ENCODE assay signal across 15 mouse cellular contexts in the genomic region with DNA sequence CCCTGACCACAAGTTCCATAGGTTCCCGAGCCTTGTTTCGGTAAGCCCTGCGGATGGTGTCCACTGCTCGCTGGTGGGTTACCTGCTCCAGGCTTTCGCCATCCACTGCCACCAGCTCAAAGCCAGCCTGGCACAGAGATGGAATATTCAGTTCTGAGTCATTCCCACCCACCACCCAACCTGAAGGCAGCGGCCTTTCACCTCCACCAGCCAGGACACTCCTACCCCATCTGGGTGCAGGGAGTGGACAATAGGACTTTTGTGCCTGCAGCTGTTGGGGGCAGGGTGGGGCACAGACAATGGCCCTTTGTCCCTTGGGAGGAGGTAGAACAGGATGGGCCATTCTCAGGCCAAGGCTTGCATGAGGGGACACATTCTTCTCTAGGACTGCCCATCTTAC. TPM values are rescaled to one million over a fixed set of nuclear protein-coding genes. Genes with fewer than 3 reads are reported as not detected.
DNase-seq lines count a peak whose midpoint lies in the region; ATAC-seq and TF ChIP-seq lines count a peak whose summit lies in the region.
"Had no signal": no experiment of that assay in that cellular context is flagged by ENCODE, and none has a peak within 500 bp of the region (broad histone marks: within the 10 kb centered on the region; RNA-seq: fewer than 3 reads in every experiment).

No protein-coding gene starts in this region.

- H3K9ac ChIP-seq in intestine, postnatal 0 days (ENCODE audit: low read depth, low read length), result no peak overlapping the region
- H3K9ac ChIP-seq in intestine, embryonic 15.5 days, result no peak overlapping the region
- no peak overlapping the region for H3K9ac ChIP-seq in hindbrain, embryonic 16.5 days (ENCODE audit: low read depth, low read length)
- H3K9ac ChIP-seq: embryonic facial prominence, embryonic 12.5 days had no signal

- no peak for TF ChIP-seq CTCF in intestine, postnatal 0 days (IDR thresholded peaks at IDR 0.05; ENCODE audit: low read depth)
- no peak for TF ChIP-seq CTCF in E14TG2a.4 (conservative IDR thresholded peaks at IDR 0.05; ENCODE audit: low read length)

- 0 out of 2 replicates have a peak overlapping the region, but pooled peaks have one; percentile 35 for H3K27ac ChIP-seq in intestine, postnatal 0 days (ENCODE audit: low read depth, low read length)
- H3K27ac ChIP-seq in intestine, embryonic 15.5 days, result no peak overlapping the region
- no peak overlapping the region for H3K27ac ChIP-seq in hindbrain, embryonic 16.5 days (ENCODE audit: low read depth, low read length)
- H3K27ac ChIP-seq: embryonic facial prominence, embryonic 12.5 days had no signal

- no peaks in the 10 kb centered on the region; the same call in 1 of the 2 replicates for H3K4me1 ChIP-seq in intestine, postnatal 0 days (replicated peaks; ENCODE audit: control insufficient read depth, insufficient read depth, low read length)
- peaks cover 41% of the 10 kb centered on the region for H3K4me1 ChIP-seq in intestine, embryonic 15.5 days (replicated peaks)
- peaks cover 84% of the 10 kb centered on the region for H3K4me1 ChIP-seq in E14TG2a.4 (replicated peaks; ENCODE audit: low read depth, low read length)
- no peaks in the 10 kb centered on the region; the same call in 1 of the 2 replicates for H3K4me1 ChIP-seq in hindbrain, embryonic 16.5 days (ENCODE audit: control insufficient read depth, insufficient read depth, low read depth, low read length)

- no peaks in the 10 kb centered on the region for H3K27me3 ChIP-seq in intestine, postnatal 0 days (replicated peaks; ENCODE audit: control insufficient read depth, insufficient read depth, low read length)
- H3K27me3 ChIP-seq in intestine, embryonic 15.5 days (replicated peaks), result no peaks in the 10 kb centered on the region
- H3K27me3 ChIP-seq in E14TG2a.4 (ENCODE audit: insufficient read depth, low read length) (peaks cover 58% of the 10 kb centered on the region), myocyte (ENCODE audit: control insufficient read depth, insufficient read depth, insufficient read length) (no peaks in the 10 kb centered on the region)
- H3K27me3 ChIP-seq in hindbrain, embryonic 16.5 days (replicated peaks; ENCODE audit: control insufficient read depth, insufficient read depth, low read length), result no peaks in the 10 kb centered on the region
- H3K27me3 ChIP-seq: embryonic facial prominence, embryonic 12.5 days had no signal

- peak; percentile 46 for DNase-seq in embryo, embryonic 10 days (ENCODE audit: low spot score)
- no peak for DNase-seq in embryo, embryonic 10.5 days (ENCODE audit: low spot score)
- DNase-seq in lung, postnatal 14 days, result no peak
- DNase-seq: adrenal gland, adult 8-10 months; kidney, postnatal 10 days; lung, postnatal 10 days; thymus, postnatal 25 days had no signal

- no peaks in the 10 kb centered on the region for H3K79me2 ChIP-seq in myocyte (ENCODE audit: control insufficient read depth, insufficient read depth)

- H3K4me2 ChIP-seq in intestine, postnatal 0 days (replicated peaks; ENCODE audit: low read depth), result no peak overlapping the region
- no peak overlapping the region for H3K4me2 ChIP-seq in intestine, embryonic 15.5 days (replicated peaks)
- no peak overlapping the region for H3K4me2 ChIP-seq in myocyte (ENCODE audit: low read depth)
- no peak overlapping the region for H3K4me2 ChIP-seq in hindbrain, embryonic 16.5 days (ENCODE audit: low read length)
- H3K4me2 ChIP-seq: embryonic facial prominence, embryonic 12.5 days; liver, embryonic 11.5 days had no signal

- H3K9me3 ChIP-seq in intestine, postnatal 0 days (ENCODE audit: control insufficient read depth), result no peaks in the 10 kb centered on the region
- H3K9me3 ChIP-seq in intestine, embryonic 15.5 days, result no peaks in the 10 kb centered on the region
- H3K9me3 ChIP-seq in E14TG2a.4 (ENCODE audit: low read length), result no peaks in the 10 kb centered on the region
- no peaks in the 10 kb centered on the region for H3K9me3 ChIP-seq in hindbrain, embryonic 16.5 days (ENCODE audit: control insufficient read depth, low read length)
- H3K9me3 ChIP-seq: embryonic facial prominence, embryonic 12.5 days had no signal

- no peak for TF ChIP-seq POLR2A in myocyte (IDR thresholded peaks at IDR 0.05; ENCODE audit: insufficient read length, low read depth)

- ATAC-seq in intestine, postnatal 0 days, result peak; percentile 49
- ATAC-seq in intestine, embryonic 15.5 days, result no peak
- ATAC-seq in hindbrain, embryonic 16.5 days, result no peak
- ATAC-seq: forebrain, embryonic 16.5 days had no signal

- no peak overlapping the region for H3K4me3 ChIP-seq in intestine, postnatal 0 days (ENCODE audit: low read depth, low read length)
- H3K4me3 ChIP-seq in intestine, embryonic 15.5 days (replicated peaks), result no peak overlapping the region
- H3K4me3 ChIP-seq in E14TG2a.4 (replicated peaks; ENCODE audit: low read length) (peak overlapping the region; percentile 67), myocyte (no peak overlapping the region)
- H3K4me3 ChIP-seq in hindbrain, embryonic 16.5 days (ENCODE audit: low read length), result no peak overlapping the region
- H3K4me3 ChIP-seq: embryonic facial prominence, embryonic 12.5 days had no signal

- WGBS in intestine, postnatal 0 days, result 74% methylated on average over 6 of the region's 6 CpGs
- 88% methylated on average over 6 of the region's 6 CpGs for WGBS in intestine, embryonic 15.5 days
- WGBS in hindbrain, embryonic 16.5 days, result 78% methylated on average over 6 of the region's 6 CpGs

- H3ac ChIP-seq in myocyte (ENCODE audit: control insufficient read depth, insufficient read length), result no peak overlapping the region

- H3K36me3 ChIP-seq in intestine, postnatal 0 days (ENCODE audit: control insufficient read depth, insufficient read depth), result peaks cover 51% of the 10 kb centered on the region
- peaks cover 27% of the 10 kb centered on the region for H3K36me3 ChIP-seq in intestine, embryonic 15.5 days
- H3K36me3 ChIP-seq in E14TG2a.4 (ENCODE audit: insufficient read depth, low read length) (peaks cover 31% of the 10 kb centered on the region), myocyte (ENCODE audit: control insufficient read depth, insufficient read depth) (peaks cover 5% of the 10 kb centered on the region)
- peaks cover 21% of the 10 kb centered on the region; the same call in 1 of the 2 replicates for H3K36me3 ChIP-seq in hindbrain, embryonic 16.5 days (ENCODE audit: control insufficient read depth, insufficient read depth, low read length)

TF ChIP-seq in myocyte, 11 proteins besides CTCF, POLR2A, EP300 and RAD21:
- no peak for TF ChIP-seq TCF12 (IDR thresholded peaks at IDR 0.05; ENCODE audit: insufficient read depth, poor library complexity, severe bottlenecking)
- TF ChIP-seq POLR2AphosphoS2 (IDR thresholded peaks at IDR 0.05; ENCODE audit: insufficient read length, low read depth), result peak; percentile 59

RNA-seq across cellular contexts. Expression of a gene that starts 13.6 kb away (rescaled TPM):
- polyA plus RNA-seq in intestine, postnatal 0 days (2015; fragmentation: Nextera tagmentation; extraction: Ambion mirVana), result 26.0 and 26.2 TPM in 2 replicates
- 56.9 and 63.2 TPM in 2 replicates for polyA plus RNA-seq in intestine, embryonic 15.5 days (2015; fragmentation: Nextera tagmentation; extraction: Ambion mirVana)
- 66.1 TPM for polyA plus RNA-seq in myocyte (2012; fragmentation: generic; extraction: Trizol)
- 14.8 and 18.7 TPM in 2 replicates for polyA plus RNA-seq in hindbrain, embryonic 16.5 days (2015; fragmentation: Nextera tagmentation; extraction: Ambion mirVana)

RNA-seq across cellular contexts. Expression of a gene that starts 17.7 kb away (rescaled TPM):
- 0.22 and 0.37 TPM in 2 replicates for polyA plus RNA-seq in intestine, postnatal 0 days (2015; fragmentation: Nextera tagmentation; extraction: Ambion mirVana)
- 0.40 and 0.43 TPM in 2 replicates for polyA plus RNA-seq in intestine, embryonic 15.5 days (2015; fragmentation: Nextera tagmentation; extraction: Ambion mirVana)
- polyA plus RNA-seq in myocyte (2012; fragmentation: generic; extraction: Trizol), result 5.0 TPM
- polyA plus RNA-seq in hindbrain, embryonic 16.5 days (2015; fragmentation: Nextera tagmentation; extraction: Ambion mirVana), result 3.0 and 3.2 TPM in 2 replicates
- polyA plus RNA-seq: liver, embryonic 11.5 days had no signal

RNA-seq across cellular contexts. Expression of a gene that starts 19.5 kb away (rescaled TPM):
- 15.1 and 17.5 TPM in 2 replicates for polyA plus RNA-seq in intestine, postnatal 0 days (2015; fragmentation: Nextera tagmentation; extraction: Ambion mirVana)
- 19.0 and 19.4 TPM in 2 replicates for polyA plus RNA-seq in intestine, embryonic 15.5 days (2015; fragmentation: Nextera tagmentation; extraction: Ambion mirVana)
- 43.4 TPM for polyA plus RNA-seq in myocyte (2012; fragmentation: generic; extraction: Trizol)
- 76.8 and 85.4 TPM in 2 replicates for polyA plus RNA-seq in hindbrain, embryonic 16.5 days (2015; fragmentation: Nextera tagmentation; extraction: Ambion mirVana)

RNA-seq across cellular contexts. Expression of a gene that starts 21.6 kb away (rescaled TPM):
- 80.1 and 83.0 TPM in 2 replicates for polyA plus RNA-seq in intestine, postnatal 0 days (2015; fragmentation: Nextera tagmentation; extraction: Ambion mirVana)
- polyA plus RNA-seq in intestine, embryonic 15.5 days (2015; fragmentation: Nextera tagmentation; extraction: Ambion mirVana), result 73.8 and 76.7 TPM in 2 replicates
- polyA plus RNA-seq in myocyte (2012; fragmentation: generic; extraction: Trizol), result 81.3 TPM
- polyA plus RNA-seq in hindbrain, embryonic 16.5 days (2015; fragmentation: Nextera tagmentation; extraction: Ambion mirVana), result 90.1 and 98.4 TPM in 2 replicates

RNA-seq across cellular contexts. Expression of a gene that starts 22.4 kb away (rescaled TPM):
- polyA plus RNA-seq in intestine, postnatal 0 days (2015; fragmentation: Nextera tagmentation; extraction: Ambion mirVana), result 7.1 and 7.4 TPM in 2 replicates
- polyA plus RNA-seq in intestine, embryonic 15.5 days (2015; fragmentation: Nextera tagmentation; extraction: Ambion mirVana), result 20.5 and 22.5 TPM in 2 replicates
- polyA plus RNA-seq in myocyte (2012; fragmentation: generic; extraction: Trizol), result 13.5 TPM
- 12.4 and 15.5 TPM in 2 replicates for polyA plus RNA-seq in hindbrain, embryonic 16.5 days (2015; fragmentation: Nextera tagmentation; extraction: Ambion mirVana)
